Mouse (Mus musculus) forebrain, postnatal 0 days (tissue): Measurements from ENCODE around the gene Junb. TPM values are rescaled to one million over a fixed set of nuclear protein-coding genes. Genes with fewer than 3 reads are reported as not detected.

ENCODE experiments used
- ATAC-seq: fragments of 200-750 bp; cut with Nextera tagmentation; 2 replicates; pipeline ENCODE4 v1.8.0; 2017; ENCODE audit warnings: mild to moderate bottlenecking, moderate library complexity
- DNase-seq: peaks from one replicate; pipeline ENCODE4 v3.0.0-alpha.2; 2015
- H3K27ac ChIP-seq: fragments of 300-500 bp; sonication (generic); 2 replicates; pipeline ENCODE4 v1.5.1; 2014; ENCODE audit warnings: low read depth, mild to moderate bottlenecking, antibody characterized with exemption, low read length, moderate library complexity, mixed read lengths
- H3K27me3 ChIP-seq: fragments of 300-500 bp; sonication (generic); 2 replicates; pipeline ENCODE4 v1.6.1; 2014; ENCODE audit warnings: mild to moderate bottlenecking, low read length, mixed read lengths; ENCODE audit not compliant: insufficient read depth
- H3K36me3 ChIP-seq: fragments of 300-500 bp; sonication (generic); 2 replicates; pipeline ENCODE4 v1.6.1; 2014; ENCODE audit warnings: mild to moderate bottlenecking, moderate library complexity; ENCODE audit not compliant: insufficient read depth
- H3K4me1 ChIP-seq: fragments of 300-500 bp; sonication (generic); 2 replicates; pipeline ENCODE4 v1.6.1; 2014; ENCODE audit warnings: antibody characterized with exemption; ENCODE audit not compliant: insufficient read depth
- H3K4me2 ChIP-seq: fragments of 300-500 bp; sonication (generic); 2 replicates; pipeline ENCODE4 v1.6.1; 2014; ENCODE audit warnings: low read depth, mild to moderate bottlenecking, moderate library complexity
- H3K4me3 ChIP-seq: fragments of 300-500 bp; sonication (generic); 2 replicates; pipeline ENCODE4 v1.5.1; 2014; ENCODE audit warnings: low read depth, low read length, mixed read lengths
- H3K9ac ChIP-seq: fragments of 300-500 bp; sonication (generic); 2 replicates; pipeline ENCODE4 v1.6.1; 2014; ENCODE audit warnings: mild to moderate bottlenecking
- H3K9me3 ChIP-seq: fragments of 300-500 bp; sonication (generic); 2 replicates; pipeline ENCODE4 v1.6.1; 2016; ENCODE audit warnings: low read length
- CTCF ChIP-seq: sonication (generic); IDR thresholded peaks from 2 replicates; pipeline ENCODE4 v1.5.1; 2016; ENCODE audit warnings: antibody characterized with exemption, control low read depth, low read depth
- WGBS: fragments of 180-500 bp; shearing (Covaris S2); extraction: QIAGEN DNeasy Blood & Tissue Kit; methylation state at CpG from one replicate; pipeline ENCODE4 v1.1.7; 2014; 5-methylcytosine and 5-hydroxymethylcytosine counted together
- polyA plus RNA-seq: library from polyadenylated mRNA; unstranded; fragments of >200 nt; fragmentation: Nextera tagmentation; extraction: Ambion mirVana; gene quantifications from 2 replicates; pipeline ENCODE4 v1.2.1, GENCODE M21; 2015
- total RNA-seq: library from RNA; depleted of rRNA; stranded (reverse); fragments of >200 nt; gene quantifications from 2 replicates; pipeline ENCODE4 v1.2.3, GENCODE M21; 2014

Gene Junb
- total and polyA plus RNA-seq, 2 experiments from 2014 or later: 10.1 to 21.9 TPM

- DNase-seq: no peak
- no peaks in the 10 kb centered on the region for H3K36me3 ChIP-seq
- TF ChIP-seq CTCF: no peak
- H3K4me2 ChIP-seq: peak overlapping the region; percentile 87
- peak overlapping the region; percentile 96 for H3K9ac ChIP-seq
- 59% methylated on average over 13 of the region's 13 CpGs for WGBS
- H3K9me3 ChIP-seq: no peaks in the 10 kb centered on the region
- H3K4me1 ChIP-seq: peaks cover 14% of the 10 kb centered on the region
- H3K4me3 ChIP-seq: peak overlapping the region; percentile 78
- H3K27me3 ChIP-seq: no peaks in the 10 kb centered on the region
- H3K27ac ChIP-seq: peak overlapping the region; percentile 95
- ATAC-seq: no peak
Observed at GRCm38 (mm10) chr8:84937620-84938485, 40.7 kb downstream of the Junb start.

- Histone ChIP-seq H3K4me2 (peak within 1 kb of the TSS; percentile 87), H3K27ac (peak within 1 kb of the TSS; percentile 95), H3K36me3 (peaks cover 6% of the 10 kb centered on the region), H3K4me1 (peaks cover 14% of the 10 kb centered on the region), H3K4me3 (peak within 1 kb of the TSS; percentile 78), H3K9me3 (no peaks in the 10 kb centered on the region), H3K27me3 (no peaks in the 10 kb centered on the region), H3K9ac (peak within 1 kb of the TSS; percentile 96)
- WGBS: under 1% methylated on average over 50 of the region's 50 CpGs
- ATAC-seq (peak; percentile 74), DNase-seq (peak; percentile 90)
- TF ChIP-seq CTCF: peak; percentile 81
Observed at GRCm38 (mm10) chr8:84936962-84937546, 41.5 kb downstream of the Junb start, which contains the start of gene Mast1. Gene Mast1 (minus strand): TSS chr8:84937359.

GRCm38 (mm10) chr8:84936041-84936961, 42.2 kb downstream of the Junb start:
- peak overlapping the region; percentile 96 for H3K9ac ChIP-seq
- H3K4me1 ChIP-seq: peaks cover 14% of the 10 kb centered on the region
- H3K4me3 ChIP-seq: peak overlapping the region; percentile 78
- peak overlapping the region; percentile 87 for H3K4me2 ChIP-seq
- H3K36me3 ChIP-seq: peaks cover 13% of the 10 kb centered on the region
- no peaks in the 10 kb centered on the region for H3K9me3 ChIP-seq
- no peaks in the 10 kb centered on the region for H3K27me3 ChIP-seq
- TF ChIP-seq CTCF: no peak
- WGBS: 14% methylated on average over 23 of the region's 23 CpGs
- DNase-seq (peak; percentile 71), ATAC-seq (peak; percentile 55)
- H3K27ac ChIP-seq: peak overlapping the region; percentile 95

DNA sequence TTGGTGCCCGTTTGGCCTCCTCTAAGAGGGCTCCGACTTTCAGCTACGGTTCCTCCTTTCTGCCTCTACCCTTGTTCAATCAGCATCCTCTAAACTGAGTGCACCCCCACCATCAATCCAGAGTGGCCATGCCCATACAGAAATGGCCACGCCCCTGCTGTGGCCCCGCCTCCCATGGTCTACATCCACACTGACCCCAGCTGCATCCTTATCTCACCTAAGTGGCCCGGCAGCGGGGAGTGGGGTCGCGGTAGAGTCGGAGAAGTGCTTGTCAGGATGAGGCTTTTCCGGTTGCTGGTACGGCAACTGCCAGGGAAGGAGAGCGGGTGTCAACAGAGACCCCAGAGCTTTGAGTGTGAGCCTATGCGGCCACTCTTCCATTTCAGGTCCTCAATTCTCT, 43.0 kb downstream of the Junb start:
- peak overlapping the region; percentile 78 for H3K4me3 ChIP-seq
- DNase-seq (no peak), ATAC-seq (no peak)
- peak overlapping the region; percentile 87 for H3K4me2 ChIP-seq
- H3K27me3 ChIP-seq: no peaks in the 10 kb centered on the region
- peaks cover 14% of the 10 kb centered on the region for H3K4me1 ChIP-seq
- TF ChIP-seq CTCF: no peak
- H3K27ac ChIP-seq: peak overlapping the region; percentile 95
- H3K9me3 ChIP-seq: no peaks in the 10 kb centered on the region
- peaks cover 17% of the 10 kb centered on the region for H3K36me3 ChIP-seq
- H3K9ac ChIP-seq: peak overlapping the region; percentile 96
- 9% methylated on average over 14 of the region's 14 CpGs for WGBS

DNA sequence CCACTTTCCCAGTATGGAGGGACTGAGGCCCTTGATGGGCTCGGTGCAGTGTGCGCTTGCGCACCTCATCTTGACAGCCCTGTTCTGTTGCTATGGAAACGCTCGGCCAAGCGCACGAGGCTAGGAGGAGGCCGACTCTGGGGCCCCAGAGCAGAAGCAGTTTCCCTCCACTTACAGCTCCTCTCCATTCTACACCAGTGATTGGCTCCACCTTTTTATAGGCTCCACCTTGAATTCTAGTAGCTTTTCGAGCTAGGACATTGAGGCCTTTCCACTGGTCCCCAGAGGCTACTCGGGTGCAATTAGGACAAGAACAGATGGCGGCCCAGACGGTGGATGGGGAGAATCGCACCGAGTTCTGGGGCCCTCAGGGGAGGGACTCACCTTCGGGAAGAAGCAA, 43.7 kb downstream of the Junb start:
- Histone ChIP-seq H3K4me2 (peak overlapping the region; percentile 87), H3K36me3 (peaks cover 23% of the 10 kb centered on the region), H3K27me3 (no peaks in the 10 kb centered on the region), H3K9me3 (no peaks in the 10 kb centered on the region), H3K27ac (no peak overlapping the region), H3K4me1 (peaks cover 14% of the 10 kb centered on the region), H3K9ac (peak overlapping the region; percentile 96), H3K4me3 (peak overlapping the region; percentile 78)
- peak; percentile 63 for ATAC-seq
- WGBS: 2% methylated on average over 15 of the region's 15 CpGs
- TF ChIP-seq CTCF: no peak
- peak; percentile 82 for DNase-seq

DNA sequence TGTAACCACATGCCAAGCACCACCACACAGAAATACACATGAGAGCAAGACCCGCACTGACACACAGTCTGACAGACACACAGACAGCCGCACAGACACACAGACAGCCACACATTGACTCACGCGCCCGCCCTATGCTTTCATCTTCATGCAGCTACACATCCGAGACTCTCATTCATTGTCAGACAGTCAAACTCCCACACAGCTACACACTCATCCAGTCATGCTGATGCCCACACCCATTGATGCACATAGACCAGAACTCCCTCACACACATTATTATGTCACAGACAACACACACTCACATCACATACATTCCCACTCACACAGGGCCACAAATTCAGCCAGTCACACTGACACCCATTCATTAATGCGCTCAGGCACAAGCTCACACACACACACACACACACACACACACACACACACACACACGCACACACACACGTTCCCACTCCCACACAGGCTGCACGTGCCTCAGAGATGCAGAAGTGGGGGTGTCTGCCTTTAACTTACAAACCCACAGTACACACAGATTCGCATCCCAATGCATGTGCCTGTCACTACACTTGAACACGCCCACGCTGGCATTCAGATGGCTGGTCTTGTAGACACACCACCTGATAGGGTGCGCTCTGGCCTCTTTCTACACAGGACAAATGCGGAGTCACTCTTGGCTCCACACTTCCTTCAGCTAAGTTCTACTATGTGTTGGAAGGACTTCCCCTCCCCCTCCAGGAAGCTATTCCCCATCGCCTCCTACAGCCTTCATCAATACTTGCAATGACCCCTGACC, 44.6 kb downstream of the Junb start:
- Histone ChIP-seq H3K36me3 (peaks cover 23% of the 10 kb centered on the region), H3K27ac (no peak overlapping the region), H3K4me2 (peak overlapping the region; percentile 87), H3K27me3 (no peaks in the 10 kb centered on the region), H3K4me3 (peak overlapping the region; percentile 78; the same call in 1 of the 2 replicates), H3K4me1 (peaks cover 14% of the 10 kb centered on the region), H3K9ac (no peak overlapping the region), H3K9me3 (no peaks in the 10 kb centered on the region)
- WGBS: 79% methylated on average over 16 of the region's 16 CpGs
- DNase-seq: no peak
- ATAC-seq: no peak
- TF ChIP-seq CTCF: no peak
